Mouse (Mus musculus): ENCODE data around the gene Dnaaf1. TPM values are rescaled to one million over a fixed set of nuclear protein-coding genes. Genes with fewer than 3 reads are reported as not detected.

Gene Dnaaf1
- polyA plus RNA-seq, 2 experiments, result 0.06 TPM; not detected in 1

- Histone ChIP-seq H3K36me3 (ENCODE audit: control insufficient read depth, insufficient read depth, low read length) (no peaks in the 10 kb centered on the region), H3K4me2 (replicated peaks; ENCODE audit: low read depth, low read length, severe bottlenecking) (peak overlapping the region; percentile 53), H3K4me1 (ENCODE audit: control insufficient read depth, insufficient read depth, low read length) (no peaks in the 10 kb centered on the region), H3K4me3 (replicated peaks; ENCODE audit: low read length) (peak overlapping the region; percentile 31), H3K9me3 (ENCODE audit: control insufficient read depth, low read length) (no peaks in the 10 kb centered on the region), H3K27ac (replicated peaks; ENCODE audit: low read depth, low read length) (no peak overlapping the region), H3K27me3 (ENCODE audit: control insufficient read depth, insufficient read depth, low read length) (no peaks in the 10 kb centered on the region), H3K9ac (ENCODE audit: low read depth, low read length, severe bottlenecking) (peak overlapping the region; percentile 47)
- no peak for ATAC-seq (ENCODE audit: low FRiP score, low read depth)
- no peak for TF ChIP-seq POLR2A (IDR thresholded peaks at IDR 0.05; ENCODE audit: borderline replicate concordance, extremely low read depth, insufficient read depth, insufficient read length)
- DNase-seq (ENCODE audit: low spot score), result peak; percentile 16
- 13% methylated on average over 24 of the region's 24 CpGs for WGBS
These were observed 10.9 kb downstream of the Dnaaf1 start for GRCm38 (mm10) chr8:119585901-119586300.

- WGBS, result 67% methylated on average over 4 of the region's 4 CpGs
- no peak for TF ChIP-seq POLR2A (IDR thresholded peaks at IDR 0.05; ENCODE audit: borderline replicate concordance, extremely low read depth, insufficient read depth, insufficient read length)
- H3K4me3 ChIP-seq (replicated peaks; ENCODE audit: low read length), result no peak overlapping the region
These were observed 13.3 kb downstream of the Dnaaf1 start for GRCm38 (mm10) chr8:119588321-119588720.

GRCm38 (mm10) chr8:119588844-119589243 is 13.8 kb downstream of the Dnaaf1 start:
- DNase-seq (ENCODE audit: low spot score), result no peak

More at GRCm38 (mm10) chr8:119588321-119588720, 13.3 kb downstream of the Dnaaf1 start:
- DNase-seq (ENCODE audit: low spot score) (no peak), ATAC-seq (ENCODE audit: low FRiP score, low read depth) (no peak)
- no peaks in the 10 kb centered on the region for H3K9me3 ChIP-seq (ENCODE audit: control insufficient read depth, low read length)
- H3K4me1 ChIP-seq (ENCODE audit: control insufficient read depth, insufficient read depth, low read length), result no peaks in the 10 kb centered on the region
- H3K9ac ChIP-seq (ENCODE audit: low read depth, low read length, severe bottlenecking), result no peak overlapping the region
- no peaks in the 10 kb centered on the region for H3K36me3 ChIP-seq (ENCODE audit: control insufficient read depth, insufficient read depth, low read length)
- H3K27me3 ChIP-seq (ENCODE audit: control insufficient read depth, insufficient read depth, low read length), result no peaks in the 10 kb centered on the region
- no peak overlapping the region for H3K27ac ChIP-seq (replicated peaks; ENCODE audit: low read depth, low read length)
- H3K4me2 ChIP-seq (replicated peaks; ENCODE audit: low read depth, low read length, severe bottlenecking), result no peak overlapping the region

GRCm38 (mm10) chr8:119590348-119590747 is 15.3 kb downstream of the Dnaaf1 start:
- TF ChIP-seq POLR2A (IDR thresholded peaks at IDR 0.05; ENCODE audit: borderline replicate concordance, extremely low read depth, insufficient read depth, insufficient read length), result no peak
- ATAC-seq (ENCODE audit: low FRiP score, low read depth) (no peak), DNase-seq (ENCODE audit: low spot score) (no peak)
- H3K27ac ChIP-seq (replicated peaks; ENCODE audit: low read depth, low read length), result no peak overlapping the region
- no peaks in the 10 kb centered on the region for H3K4me1 ChIP-seq (ENCODE audit: control insufficient read depth, insufficient read depth, low read length)
- no peak overlapping the region for H3K9ac ChIP-seq (ENCODE audit: low read depth, low read length, severe bottlenecking)
- H3K4me2 ChIP-seq (replicated peaks; ENCODE audit: low read depth, low read length, severe bottlenecking), result no peak overlapping the region
- H3K27me3 ChIP-seq (ENCODE audit: control insufficient read depth, insufficient read depth, low read length), result no peaks in the 10 kb centered on the region
- 80% methylated on average over 14 of the region's 14 CpGs for WGBS
- H3K36me3 ChIP-seq (ENCODE audit: control insufficient read depth, insufficient read depth, low read length), result no peaks in the 10 kb centered on the region
- H3K9me3 ChIP-seq (ENCODE audit: control insufficient read depth, low read length), result no peaks in the 10 kb centered on the region
- H3K4me3 ChIP-seq (replicated peaks; ENCODE audit: low read length), result no peak overlapping the region

More at GRCm38 (mm10) chr8:119588844-119589243, 13.8 kb downstream of the Dnaaf1 start:
- Histone ChIP-seq H3K9me3 (ENCODE audit: control insufficient read depth, low read length) (no peaks in the 10 kb centered on the region), H3K4me1 (ENCODE audit: control insufficient read depth, insufficient read depth, low read length) (no peaks in the 10 kb centered on the region), H3K27ac (replicated peaks; ENCODE audit: low read depth, low read length) (no peak overlapping the region), H3K4me3 (replicated peaks; ENCODE audit: low read length) (no peak overlapping the region), H3K4me2 (replicated peaks; ENCODE audit: low read depth, low read length, severe bottlenecking) (no peak overlapping the region), H3K9ac (ENCODE audit: low read depth, low read length, severe bottlenecking) (no peak overlapping the region), H3K36me3 (ENCODE audit: control insufficient read depth, insufficient read depth, low read length) (no peaks in the 10 kb centered on the region), H3K27me3 (ENCODE audit: control insufficient read depth, insufficient read depth, low read length) (no peaks in the 10 kb centered on the region)
- TF ChIP-seq POLR2A (IDR thresholded peaks at IDR 0.05; ENCODE audit: borderline replicate concordance, extremely low read depth, insufficient read depth, insufficient read length), result no peak
- ATAC-seq (ENCODE audit: low FRiP score, low read depth), result no peak
- 15% methylated on average over 10 of the region's 10 CpGs for WGBS

GRCm38 (mm10) chr8:119591456-119591855 is 16.4 kb downstream of the Dnaaf1 start:
- ATAC-seq (ENCODE audit: low FRiP score, low read depth), result no peak
- DNase-seq (ENCODE audit: low spot score), result no peak
- Histone ChIP-seq H3K4me2 (replicated peaks; ENCODE audit: low read depth, low read length, severe bottlenecking) (no peak overlapping the region), H3K36me3 (ENCODE audit: control insufficient read depth, insufficient read depth, low read length) (no peaks in the 10 kb centered on the region), H3K9ac (ENCODE audit: low read depth, low read length, severe bottlenecking) (no peak overlapping the region), H3K27me3 (ENCODE audit: control insufficient read depth, insufficient read depth, low read length) (no peaks in the 10 kb centered on the region), H3K27ac (replicated peaks; ENCODE audit: low read depth, low read length) (no peak overlapping the region), H3K4me1 (ENCODE audit: control insufficient read depth, insufficient read depth, low read length) (no peaks in the 10 kb centered on the region), H3K9me3 (ENCODE audit: control insufficient read depth, low read length) (no peaks in the 10 kb centered on the region), H3K4me3 (replicated peaks; ENCODE audit: low read length) (no peak overlapping the region)
- TF ChIP-seq POLR2A (IDR thresholded peaks at IDR 0.05; ENCODE audit: borderline replicate concordance, extremely low read depth, insufficient read depth, insufficient read length), result no peak
- 84% methylated on average over 7 of the region's 7 CpGs for WGBS

- ATAC-seq (ENCODE audit: low FRiP score, low read depth), result no peak
- H3K27me3 ChIP-seq (ENCODE audit: control insufficient read depth, insufficient read depth, low read length), result no peaks in the 10 kb centered on the region
- H3K27ac ChIP-seq (replicated peaks; ENCODE audit: low read depth, low read length), result no peak overlapping the region
- no peaks in the 10 kb centered on the region for H3K9me3 ChIP-seq (ENCODE audit: control insufficient read depth, low read length)
- no peak for TF ChIP-seq POLR2A (IDR thresholded peaks at IDR 0.05; ENCODE audit: borderline replicate concordance, extremely low read depth, insufficient read depth, insufficient read length)
- 95% methylated on average over 4 of the region's 4 CpGs for WGBS
- H3K4me1 ChIP-seq (ENCODE audit: control insufficient read depth, insufficient read depth, low read length), result peaks cover 8% of the 10 kb centered on the region
- H3K36me3 ChIP-seq (ENCODE audit: control insufficient read depth, insufficient read depth, low read length), result peaks cover 36% of the 10 kb centered on the region
- peak overlapping the region; percentile 79 for H3K4me2 ChIP-seq (replicated peaks; ENCODE audit: low read depth, low read length, severe bottlenecking)
- DNase-seq (ENCODE audit: low spot score), result no peak
- H3K4me3 ChIP-seq (replicated peaks; ENCODE audit: low read length), result no peak overlapping the region
- peak overlapping the region; percentile 81 for H3K9ac ChIP-seq (ENCODE audit: low read depth, low read length, severe bottlenecking)
These were observed 28.7 kb downstream of the Dnaaf1 start for GRCm38 (mm10) chr8:119603771-119604170.
